Mouse (Mus musculus): Measurements from ENCODE around the gene Tgif2. TPM values are rescaled to one million over a fixed set of nuclear protein-coding genes. Genes with fewer than 3 reads are reported as not detected.
A peak's percentile ranks its signal among the peaks of the same experiment; 100 is the strongest.

Gene Tgif2
- polyA plus RNA-seq, 1 experiment = 5.5 TPM

DNA sequence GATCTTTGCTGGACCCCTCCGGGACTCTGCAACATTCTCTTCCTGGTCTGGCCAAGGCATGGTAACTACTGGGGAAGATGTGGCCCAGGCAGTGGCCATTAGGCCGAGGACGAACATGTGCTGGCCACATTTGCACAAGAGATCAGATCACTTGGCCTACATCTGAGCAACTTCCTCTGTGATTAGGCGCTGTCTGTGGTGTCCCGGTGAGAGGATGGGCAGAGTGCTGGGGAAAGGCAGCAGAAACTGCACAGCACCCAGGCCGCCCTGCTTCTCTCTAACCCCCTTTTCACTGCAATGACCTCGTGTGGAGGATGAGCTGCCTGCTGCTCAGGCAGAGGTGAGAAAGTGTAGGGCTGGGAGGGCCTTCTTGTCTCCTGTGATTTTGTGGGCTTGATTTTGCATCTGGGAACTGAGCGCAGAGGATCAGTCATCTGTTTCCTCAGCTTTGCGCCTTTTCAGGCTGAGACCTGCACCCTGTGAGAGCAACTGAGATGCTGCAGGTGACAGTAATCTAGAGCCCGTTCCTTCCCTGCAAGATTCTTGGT is 46.4 kb downstream of the Tgif2 start:
- Histone ChIP-seq H3K4me1 (ENCODE audit: control insufficient read depth, insufficient read depth, low read length) (peaks cover 2% of the 10 kb centered on the region; the same call in 1 of the 2 replicates), H3K27ac (ENCODE audit: control insufficient read depth, insufficient read depth, low read depth, low read length, poor library complexity) (no peak overlapping the region), H3K4me3 (replicated peaks; ENCODE audit: control insufficient read depth, low read depth, low read length) (peak overlapping the region; percentile 51)
- TF ChIP-seq POLR2A (IDR thresholded peaks at IDR 0.05; ENCODE audit: borderline replicate concordance, control insufficient read depth, low read depth, low read length) = no peak
- no peak for TF ChIP-seq CTCF (IDR thresholded peaks at IDR 0.05; ENCODE audit: control insufficient read depth, insufficient read depth, low read length)
- WGBS = 25% methylated on average over 10 of the region's 10 CpGs

DNA sequence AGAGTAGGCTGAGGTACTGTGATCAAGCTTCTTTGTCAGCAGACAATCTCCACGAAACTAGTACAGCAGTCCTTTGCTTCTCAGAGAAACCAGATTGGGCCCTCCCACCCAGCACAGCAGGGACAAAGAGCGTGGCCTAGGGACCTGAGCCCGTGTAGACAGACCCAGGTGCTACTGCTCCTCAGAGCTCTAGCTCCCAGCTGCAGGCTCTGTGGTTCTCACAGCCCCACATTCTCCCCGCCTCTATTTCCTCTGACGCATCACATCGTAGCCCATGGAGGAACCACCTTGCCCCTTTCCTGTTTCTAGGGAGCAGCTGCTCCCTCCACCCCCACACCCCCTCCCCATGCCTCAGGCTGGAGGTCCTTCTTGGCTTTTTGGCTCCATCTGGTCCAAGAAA is 47.2 kb downstream of the Tgif2 start, which contains the start of gene Sla2:
Sla2 (minus strand) TSS at position 176 of the 400 bp plus-strand sequence.
- peak; percentile 47; the same call in 1 of the 2 replicates for TF ChIP-seq POLR2A (IDR thresholded peaks at IDR 0.05; ENCODE audit: borderline replicate concordance, control insufficient read depth, low read depth, low read length)
- no peak for TF ChIP-seq CTCF (IDR thresholded peaks at IDR 0.05; ENCODE audit: control insufficient read depth, insufficient read depth, low read length)
- WGBS = 6% methylated on average over 6 of the region's 6 CpGs
- Histone ChIP-seq H3K4me1 (ENCODE audit: control insufficient read depth, insufficient read depth, low read length) (peaks cover 2% of the 10 kb centered on the region; the same call in 1 of the 2 replicates), H3K27ac (ENCODE audit: control insufficient read depth, insufficient read depth, low read depth, low read length, poor library complexity) (peak within 1 kb of the TSS; percentile 16; the same call in 1 of the 2 replicates), H3K4me3 (replicated peaks; ENCODE audit: control insufficient read depth, low read depth, low read length) (peak within 1 kb of the TSS; percentile 51)

DNA sequence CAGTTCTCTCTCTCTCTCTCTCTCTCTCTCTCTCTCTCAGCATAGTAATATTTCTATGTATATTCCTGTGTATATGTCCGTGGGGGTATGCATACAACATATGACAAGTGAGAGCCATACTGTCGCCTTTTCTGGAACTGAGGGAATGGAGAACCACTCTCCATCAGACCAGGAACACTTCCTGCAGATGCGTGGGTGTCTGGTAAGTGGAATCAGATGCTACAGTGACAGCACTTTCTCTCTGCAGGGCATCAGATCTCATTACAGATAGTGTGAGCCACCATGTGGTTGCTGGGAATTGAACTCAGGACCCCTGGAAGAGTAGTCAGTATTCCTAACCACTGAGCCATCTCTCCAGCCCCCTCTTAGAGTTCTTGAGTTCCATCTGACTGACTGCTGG is 48.7 kb downstream of the Tgif2 start:
- no peak overlapping the region for H3K27ac ChIP-seq (ENCODE audit: control insufficient read depth, insufficient read depth, low read depth, low read length, poor library complexity)
- TF ChIP-seq POLR2A (IDR thresholded peaks at IDR 0.05; ENCODE audit: borderline replicate concordance, control insufficient read depth, low read depth, low read length) (no peak), CTCF (IDR thresholded peaks at IDR 0.05; ENCODE audit: control insufficient read depth, insufficient read depth, low read length) (no peak)
- WGBS = 68% methylated on average over 3 of the region's 3 CpGs
- peaks cover 2% of the 10 kb centered on the region; the same call in 1 of the 2 replicates for H3K4me1 ChIP-seq (ENCODE audit: control insufficient read depth, insufficient read depth, low read length)
- no peak overlapping the region for H3K4me3 ChIP-seq (replicated peaks; ENCODE audit: control insufficient read depth, low read depth, low read length)

GRCm38 (mm10) chr2:156892240-156892639 is 52.4 kb downstream of the Tgif2 start:
- H3K4me3 ChIP-seq (replicated peaks; ENCODE audit: control insufficient read depth, low read depth, low read length) = no peak overlapping the region
- H3K27ac ChIP-seq (ENCODE audit: control insufficient read depth, insufficient read depth, low read depth, low read length, poor library complexity) = no peak overlapping the region
- no peak for TF ChIP-seq CTCF (IDR thresholded peaks at IDR 0.05; ENCODE audit: control insufficient read depth, insufficient read depth, low read length)
- TF ChIP-seq POLR2A (IDR thresholded peaks at IDR 0.05; ENCODE audit: borderline replicate concordance, control insufficient read depth, low read depth, low read length) = no peak
- H3K4me1 ChIP-seq (ENCODE audit: control insufficient read depth, insufficient read depth, low read length) = no peaks in the 10 kb centered on the region; the same call in 1 of the 2 replicates
- WGBS = 66% methylated on average over 3 of the region's 3 CpGs

GRCm38 (mm10) chr2:156892821-156893220 is 53.0 kb downstream of the Tgif2 start:
- 86% methylated on average over 6 of the region's 6 CpGs for WGBS
- no peak for TF ChIP-seq POLR2A (IDR thresholded peaks at IDR 0.05; ENCODE audit: borderline replicate concordance, control insufficient read depth, low read depth, low read length)
- TF ChIP-seq CTCF (IDR thresholded peaks at IDR 0.05; ENCODE audit: control insufficient read depth, insufficient read depth, low read length) = no peak
- Histone ChIP-seq H3K4me1 (ENCODE audit: control insufficient read depth, insufficient read depth, low read length) (no peaks in the 10 kb centered on the region; the same call in 1 of the 2 replicates), H3K27ac (ENCODE audit: control insufficient read depth, insufficient read depth, low read depth, low read length, poor library complexity) (no peak overlapping the region), H3K4me3 (replicated peaks; ENCODE audit: control insufficient read depth, low read depth, low read length) (no peak overlapping the region)

DNA sequence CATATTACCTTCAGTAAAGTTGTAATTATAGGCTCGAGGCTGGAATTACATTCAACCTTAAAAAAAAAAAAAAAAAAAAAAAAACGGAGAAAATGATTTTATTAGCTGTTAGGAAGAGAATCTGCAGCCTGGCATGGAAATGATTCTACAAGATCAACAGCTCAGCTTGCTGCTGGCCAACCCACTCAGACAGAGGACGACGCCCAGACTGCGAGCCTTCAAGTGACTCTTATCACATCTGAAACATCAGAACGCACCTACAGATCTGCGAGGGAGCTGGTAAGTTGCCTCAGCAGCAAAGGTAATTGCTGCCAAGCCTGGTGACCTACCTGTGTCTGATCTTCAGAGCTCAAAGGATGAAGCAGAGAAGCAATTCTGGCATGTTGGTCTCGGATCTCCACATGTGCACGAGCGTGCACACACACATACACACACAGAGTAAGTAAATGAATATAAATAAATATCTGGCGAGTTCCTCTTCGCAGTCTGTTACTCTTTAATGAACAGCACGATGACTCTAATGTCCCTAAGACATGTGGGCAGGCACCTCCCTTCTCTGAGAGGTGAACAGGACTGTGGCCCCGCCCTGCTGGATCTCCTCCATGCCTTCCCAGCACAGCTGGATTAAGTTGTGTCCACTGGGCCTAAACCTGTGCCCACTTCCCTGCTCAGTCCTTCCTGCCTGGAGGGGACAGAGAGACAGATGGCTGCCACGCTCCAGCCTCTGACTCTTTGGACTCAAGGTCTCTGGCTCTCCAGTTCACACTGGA is 54.9 kb downstream of the Tgif2 start:
- Histone ChIP-seq H3K4me1 (ENCODE audit: control insufficient read depth, insufficient read depth, low read length) (no peaks in the 10 kb centered on the region; the same call in 1 of the 2 replicates), H3K27ac (ENCODE audit: control insufficient read depth, insufficient read depth, low read depth, low read length, poor library complexity) (no peak overlapping the region), H3K4me3 (replicated peaks; ENCODE audit: control insufficient read depth, low read depth, low read length) (no peak overlapping the region)
- TF ChIP-seq POLR2A (IDR thresholded peaks at IDR 0.05; ENCODE audit: borderline replicate concordance, control insufficient read depth, low read depth, low read length) (no peak), CTCF (IDR thresholded peaks at IDR 0.05; ENCODE audit: control insufficient read depth, insufficient read depth, low read length) (no peak)
- 67% methylated on average over 15 of the region's 15 CpGs for WGBS

GRCm38 (mm10) chr2:156896384-156896914 is 56.6 kb downstream of the Tgif2 start:
- TF ChIP-seq CTCF (IDR thresholded peaks at IDR 0.05; ENCODE audit: control insufficient read depth, insufficient read depth, low read length) = no peak
- TF ChIP-seq POLR2A (IDR thresholded peaks at IDR 0.05; ENCODE audit: borderline replicate concordance, control insufficient read depth, low read depth, low read length) = no peak
- no peaks in the 10 kb centered on the region; the same call in 1 of the 2 replicates for H3K4me1 ChIP-seq (ENCODE audit: control insufficient read depth, insufficient read depth, low read length)
- WGBS = 40% methylated on average over 9 of the region's 9 CpGs
- no peak overlapping the region for H3K27ac ChIP-seq (ENCODE audit: control insufficient read depth, insufficient read depth, low read depth, low read length, poor library complexity)
- H3K4me3 ChIP-seq (replicated peaks; ENCODE audit: control insufficient read depth, low read depth, low read length) = no peak overlapping the region

DNA sequence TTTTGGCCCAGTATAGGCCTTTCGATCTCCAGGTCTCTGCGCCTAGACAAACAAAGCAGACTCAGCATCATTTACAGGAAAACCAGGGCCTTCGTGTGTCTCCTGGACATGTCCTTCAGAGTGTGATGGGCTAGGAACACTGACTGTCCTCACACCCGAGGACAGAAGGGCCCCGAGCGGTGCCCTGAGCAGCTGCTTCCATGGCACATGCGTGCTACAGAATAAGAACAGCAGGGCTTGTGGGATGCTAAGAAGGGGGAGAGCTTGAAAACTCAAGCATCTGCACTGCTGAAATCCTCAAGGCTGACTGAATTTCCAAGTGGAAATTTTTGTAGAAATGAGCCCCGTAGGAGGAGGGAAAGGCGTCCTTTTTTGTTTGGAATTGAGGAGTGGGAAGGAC is 57.2 kb downstream of the Tgif2 start:
- Histone ChIP-seq H3K4me3 (replicated peaks; ENCODE audit: control insufficient read depth, low read depth, low read length) (no peak overlapping the region), H3K4me1 (ENCODE audit: control insufficient read depth, insufficient read depth, low read length) (no peaks in the 10 kb centered on the region; the same call in 1 of the 2 replicates), H3K27ac (ENCODE audit: control insufficient read depth, insufficient read depth, low read depth, low read length, poor library complexity) (no peak overlapping the region)
- TF ChIP-seq POLR2A (IDR thresholded peaks at IDR 0.05; ENCODE audit: borderline replicate concordance, control insufficient read depth, low read depth, low read length) (no peak), CTCF (IDR thresholded peaks at IDR 0.05; ENCODE audit: control insufficient read depth, insufficient read depth, low read length) (no peak)
- 82% methylated on average over 9 of the region's 9 CpGs for WGBS
